Mouse (Mus musculus) liver, embryonic 11.5 days (tissue): ENCODE data around the gene Fto. TPM values are rescaled to one million over a fixed set of nuclear protein-coding genes. Genes with fewer than 3 reads are reported as not detected.

Source experiments
- ATAC-seq: fragments of 200-750 bp; cut with Nextera tagmentation; replicated peaks from 2 replicates; pipeline ENCODE4 v1.8.0; 2017; ENCODE audit warnings: moderate number of reproducible peaks, mild to moderate bottlenecking, moderate TSS enrichment, moderate library complexity; ENCODE audit not compliant: low FRiP score
- DNase-seq: peaks from one replicate; pipeline ENCODE4 v3.0.0-alpha.2; 2017; ENCODE audit warnings: low spot score
- H3K27ac ChIP-seq: fragments of 300-500 bp; sonication (generic); 2 replicates; pipeline ENCODE4 v1.5.1; 2014; ENCODE audit warnings: mild to moderate bottlenecking, low read depth, low read length, control low read depth
- H3K27me3 ChIP-seq: fragments of 300-500 bp; sonication (generic); replicated peaks from 2 replicates; pipeline ENCODE4 v1.6.1; 2014; ENCODE audit warnings: low read length, mixed read lengths; ENCODE audit not compliant: control insufficient read depth, insufficient read depth
- H3K36me3 ChIP-seq: fragments of 300-500 bp; sonication (generic); 2 replicates; pipeline ENCODE4 v1.6.1; 2014; ENCODE audit warnings: mild to moderate bottlenecking, low read length, moderate library complexity, mixed read lengths; ENCODE audit not compliant: control insufficient read depth, insufficient read depth
- H3K4me1 ChIP-seq: fragments of 300-500 bp; sonication (generic); replicated peaks from 2 replicates; pipeline ENCODE4 v1.6.1; 2014; ENCODE audit warnings: low read length, mixed read lengths; ENCODE audit not compliant: control insufficient read depth, insufficient read depth
- H3K4me2 ChIP-seq: fragments of 300-500 bp; sonication (generic); 2 replicates; pipeline ENCODE4 v1.6.1; 2014; ENCODE audit warnings: mild to moderate bottlenecking, control low read depth, moderate library complexity
- H3K4me3 ChIP-seq: fragments of 300-500 bp; sonication (generic); 2 replicates; pipeline ENCODE4 v1.5.1; 2014; ENCODE audit warnings: low read depth, low read length, control low read depth
- H3K9ac ChIP-seq: fragments of 300-500 bp; sonication (generic); 2 replicates; pipeline ENCODE4 v1.6.1; 2014; ENCODE audit warnings: low read depth, low read length, control low read depth
- H3K9me3 ChIP-seq: fragments of 300-500 bp; sonication (generic); 2 replicates; pipeline ENCODE4 v1.6.1; 2016; ENCODE audit warnings: low read length, inconsistent platforms, mixed read lengths; ENCODE audit not compliant: control insufficient read depth
- WGBS: fragments of 180-500 bp; shearing (Covaris S2); extraction: QIAGEN DNeasy Blood & Tissue Kit; methylation state at CpG from one replicate; pipeline ENCODE4 v1.1.7; 2014; 5-methylcytosine and 5-hydroxymethylcytosine counted together
- polyA plus RNA-seq: library from polyadenylated mRNA; unstranded; fragments of >200 nt; fragmentation: Nextera tagmentation; extraction: Ambion mirVana; gene quantifications from 2 replicates; pipeline ENCODE4 v1.2.1, GENCODE M21; 2014

The Fto gene
- polyA plus RNA-seq, 1 experiment from 2014 or later, result 56.1 TPM

DNA sequence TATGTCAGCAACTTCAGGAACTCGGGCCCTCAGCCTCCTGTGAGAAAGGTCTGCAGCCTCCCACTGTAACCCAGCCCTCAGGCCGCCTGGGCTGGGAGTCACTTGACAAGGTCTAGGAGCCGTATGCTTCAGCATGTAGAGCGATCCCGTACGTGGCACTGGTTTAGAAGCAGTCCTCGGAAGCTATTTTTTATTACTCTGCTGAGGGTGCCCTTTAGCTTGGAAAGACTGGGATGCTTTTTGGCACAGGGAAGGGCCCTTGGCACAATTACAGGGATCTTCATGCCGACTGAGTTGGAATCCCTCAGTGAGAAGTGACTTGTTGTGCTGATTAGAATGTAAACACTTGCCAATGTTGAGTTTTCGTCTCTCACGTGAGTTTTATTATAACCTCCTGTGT is 191.6 kb downstream of the Fto start:
- H3K36me3 ChIP-seq, result no peaks in the 10 kb centered on the region
- ATAC-seq (no peak), DNase-seq (no peak)
- H3K9ac ChIP-seq, result no peak overlapping the region
- no peaks in the 10 kb centered on the region for H3K9me3 ChIP-seq
- no peak overlapping the region for H3K4me2 ChIP-seq
- 80% methylated on average over 10 of the region's 10 CpGs for WGBS
- H3K27ac ChIP-seq, result no peak overlapping the region
- no peaks in the 10 kb centered on the region for H3K27me3 ChIP-seq
- H3K4me1 ChIP-seq, result peaks cover 2% of the 10 kb centered on the region; the same call in 1 of the 2 replicates
- no peak overlapping the region for H3K4me3 ChIP-seq

GRCm38 (mm10) chr8:91505411-91505954 is 192.2 kb downstream of the Fto start:
- no peaks in the 10 kb centered on the region for H3K36me3 ChIP-seq
- peaks cover 2% of the 10 kb centered on the region; the same call in 1 of the 2 replicates for H3K4me1 ChIP-seq
- no peaks in the 10 kb centered on the region for H3K27me3 ChIP-seq
- no peaks in the 10 kb centered on the region for H3K9me3 ChIP-seq
- no peak overlapping the region for H3K4me3 ChIP-seq
- no peak overlapping the region for H3K4me2 ChIP-seq
- WGBS, result 81% methylated on average over 8 of the region's 8 CpGs
- H3K9ac ChIP-seq, result no peak overlapping the region
- ATAC-seq (no peak), DNase-seq (no peak)
- H3K27ac ChIP-seq, result no peak overlapping the region

DNA sequence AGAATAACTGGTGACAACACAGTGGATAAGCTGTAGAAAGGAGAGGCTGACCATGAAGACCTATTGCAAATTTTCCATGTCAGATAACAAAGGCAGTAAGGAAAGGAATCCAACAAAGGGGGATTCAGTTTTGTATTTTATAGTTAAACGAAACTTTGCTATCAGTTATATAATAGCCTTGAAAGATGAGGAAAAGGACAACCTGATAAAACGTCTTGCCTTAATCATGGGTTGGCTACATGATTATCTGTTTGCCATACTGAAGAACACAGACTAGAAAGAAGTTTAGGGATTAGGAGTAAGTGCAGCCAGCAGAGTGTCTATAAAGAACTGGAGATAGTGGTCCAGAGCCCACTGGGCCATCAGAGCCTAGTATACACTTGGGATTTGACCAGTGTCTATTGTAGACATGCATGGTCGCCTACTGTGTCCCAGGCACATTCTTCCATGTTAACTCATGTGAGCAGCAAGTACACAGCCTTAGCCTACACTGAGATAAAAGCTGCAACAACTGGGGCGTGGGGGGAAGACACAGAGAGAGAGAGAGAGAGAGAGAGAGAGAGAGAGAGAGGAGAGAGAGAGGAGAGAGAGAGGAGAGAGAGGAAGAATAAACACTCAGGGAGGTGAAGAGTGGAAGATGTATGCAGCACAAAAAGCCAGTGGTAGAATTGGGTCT is 192.8 kb downstream of the Fto start:
- Histone ChIP-seq H3K36me3 (no peaks in the 10 kb centered on the region), H3K27me3 (no peaks in the 10 kb centered on the region), H3K4me2 (no peak overlapping the region), H3K4me1 (peaks cover 2% of the 10 kb centered on the region; the same call in 1 of the 2 replicates), H3K27ac (no peak overlapping the region), H3K9me3 (no peaks in the 10 kb centered on the region), H3K9ac (no peak overlapping the region), H3K4me3 (no peak overlapping the region)
- 56% methylated on average over 4 of the region's 4 CpGs for WGBS
- DNase-seq (no peak), ATAC-seq (no peak)

- WGBS, result 79% methylated on average over 6 of the region's 6 CpGs
- Histone ChIP-seq H3K4me1 (peaks cover 2% of the 10 kb centered on the region; the same call in 1 of the 2 replicates), H3K4me3 (no peak overlapping the region), H3K9me3 (no peaks in the 10 kb centered on the region), H3K9ac (no peak overlapping the region), H3K27me3 (no peaks in the 10 kb centered on the region), H3K4me2 (no peak overlapping the region), H3K36me3 (no peaks in the 10 kb centered on the region), H3K27ac (no peak overlapping the region)
- DNase-seq (no peak), ATAC-seq (no peak)
These were observed 193.4 kb downstream of the Fto start for GRCm38 (mm10) chr8:91506682-91507257.

GRCm38 (mm10) chr8:91507681-91508097 is 194.4 kb downstream of the Fto start:
- Histone ChIP-seq H3K27ac (no peak overlapping the region; the same call in 1 of the 2 replicates), H3K9ac (no peak overlapping the region), H3K9me3 (no peaks in the 10 kb centered on the region), H3K27me3 (no peaks in the 10 kb centered on the region), H3K4me1 (peaks cover 2% of the 10 kb centered on the region; the same call in 1 of the 2 replicates), H3K4me2 (no peak overlapping the region), H3K4me3 (no peak overlapping the region), H3K36me3 (no peaks in the 10 kb centered on the region)
- 45% methylated on average over 7 of the region's 7 CpGs for WGBS
- ATAC-seq, result no peak
- no peak for DNase-seq

DNA sequence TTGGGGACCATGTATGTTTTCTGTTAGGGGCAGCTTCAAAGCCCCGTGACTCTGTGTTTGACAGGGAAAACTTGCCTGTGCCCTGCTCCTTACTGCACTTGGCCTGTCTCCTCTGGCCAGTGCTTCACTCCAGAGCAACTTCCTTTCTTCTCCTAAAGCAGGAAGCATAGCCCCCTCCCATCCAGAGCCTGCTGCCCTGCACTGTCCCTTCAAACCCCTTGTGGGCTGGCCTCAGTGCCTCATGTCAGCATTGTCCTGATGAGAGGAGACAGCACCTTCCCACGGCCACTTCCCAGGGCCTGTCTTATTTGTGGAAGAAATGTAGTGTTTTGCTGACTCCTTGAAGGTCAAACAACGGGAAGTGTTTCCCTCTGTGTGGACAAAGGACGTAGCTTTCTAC is 195.0 kb downstream of the Fto start:
- WGBS, result 54% methylated on average over 4 of the region's 4 CpGs
- peak overlapping the region; percentile 1; the same call in 1 of the 2 replicates for H3K27ac ChIP-seq
- H3K4me2 ChIP-seq, result no peak overlapping the region
- no peaks in the 10 kb centered on the region for H3K9me3 ChIP-seq
- H3K9ac ChIP-seq, result no peak overlapping the region
- peaks cover 2% of the 10 kb centered on the region; the same call in 1 of the 2 replicates for H3K4me1 ChIP-seq
- H3K36me3 ChIP-seq, result no peaks in the 10 kb centered on the region
- ATAC-seq (peak; percentile 51; the same call in 1 of the 2 replicates), DNase-seq (no peak)
- no peak overlapping the region for H3K4me3 ChIP-seq
- no peaks in the 10 kb centered on the region for H3K27me3 ChIP-seq

DNA sequence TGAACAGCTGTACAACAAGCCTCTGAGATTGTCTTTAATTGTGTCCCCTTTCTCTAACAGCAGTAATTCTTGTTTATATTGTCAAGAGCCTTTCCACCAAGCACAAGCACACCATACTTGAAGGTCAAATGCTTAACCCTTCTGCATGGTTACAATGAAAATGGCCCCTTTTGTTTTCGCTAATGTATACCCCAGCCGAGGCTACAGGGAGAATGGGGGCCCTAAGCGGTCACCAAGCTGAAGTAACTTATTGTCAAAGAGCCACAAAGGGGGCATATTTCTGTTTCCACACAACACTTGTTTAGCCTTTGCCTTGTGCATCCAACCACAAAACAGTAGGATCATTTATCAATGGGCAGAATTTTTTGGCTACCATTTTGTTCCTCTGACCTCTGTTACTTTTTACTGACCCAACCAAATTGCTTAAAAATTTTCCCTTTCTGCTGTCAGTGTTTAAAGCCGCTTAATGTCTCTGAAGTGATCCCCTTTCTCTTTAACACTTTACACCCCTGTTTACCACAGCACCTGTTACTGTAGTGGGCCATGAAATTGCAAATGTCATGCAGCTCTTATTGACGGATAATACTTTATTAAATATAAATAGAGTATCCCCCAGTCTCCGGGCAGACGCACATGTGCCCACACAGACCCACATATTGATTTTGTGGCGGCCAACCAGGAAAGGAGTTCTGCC is 196.0 kb downstream of the Fto start:
- Histone ChIP-seq H3K27me3 (no peaks in the 10 kb centered on the region), H3K4me2 (no peak overlapping the region), H3K4me3 (no peak overlapping the region), H3K9me3 (no peaks in the 10 kb centered on the region), H3K27ac (no peak overlapping the region), H3K4me1 (peaks cover 2% of the 10 kb centered on the region; the same call in 1 of the 2 replicates), H3K36me3 (no peaks in the 10 kb centered on the region), H3K9ac (no peak overlapping the region)
- no peak for ATAC-seq
- 84% methylated on average over 8 of the region's 8 CpGs for WGBS
- no peak for DNase-seq

GRCm38 (mm10) chr8:91509900-91510260 is 196.6 kb downstream of the Fto start:
- H3K4me2 ChIP-seq, result no peak overlapping the region
- no peak overlapping the region for H3K27ac ChIP-seq
- H3K9ac ChIP-seq, result no peak overlapping the region
- 84% methylated on average over 6 of the region's 6 CpGs for WGBS
- DNase-seq (no peak), ATAC-seq (no peak)
- peaks cover 2% of the 10 kb centered on the region; the same call in 1 of the 2 replicates for H3K4me1 ChIP-seq
- no peaks in the 10 kb centered on the region for H3K9me3 ChIP-seq
- H3K27me3 ChIP-seq, result no peaks in the 10 kb centered on the region
- no peaks in the 10 kb centered on the region for H3K36me3 ChIP-seq
- no peak overlapping the region for H3K4me3 ChIP-seq
